Mouse (Mus musculus): ENCODE data around the gene Hoxd12. TPM values are rescaled to one million over a fixed set of nuclear protein-coding genes. Genes with fewer than 3 reads are reported as not detected.

The Hoxd12 gene
- total and polyA plus RNA-seq, 3 experiments, result not detected

- H3K9me3 ChIP-seq (replicated peaks), result peaks cover 23% of the 10 kb centered on the region
- no peak within 1 kb of the TSS for H3K4me3 ChIP-seq (ENCODE audit: low read depth, low read length)
- no peak for DNase-seq (ENCODE audit: low spot score)
- H3K36me3 ChIP-seq (replicated peaks), result no peaks in the 10 kb centered on the region
- no peak for ATAC-seq (ENCODE audit: extremely low read depth, insufficient number of reproducible peaks, low FRiP score, poor library complexity, severe bottlenecking)
- TF ChIP-seq TAL1 (conservative IDR thresholded peaks at IDR 0.05; ENCODE audit: low read depth, low read length) (no peak), GATA1 (IDR thresholded peaks at IDR 0.05; ENCODE audit: borderline replicate concordance, low read length) (no peak), CTCF (IDR thresholded peaks at IDR 0.05; ENCODE audit: low read depth, low read length) (no peak), POLR2AphosphoS5 (IDR thresholded peaks at IDR 0.05; ENCODE audit: insufficient replicate concordance, low read depth, low read length) (no peak), GATA2 (IDR thresholded peaks at IDR 0.05; ENCODE audit: borderline replicate concordance, low read depth, low read length) (no peak)
- no peaks in the 10 kb centered on the region for H3K4me1 ChIP-seq (ENCODE audit: insufficient read depth, low read depth, low read length)
- peaks cover 38% of the 10 kb centered on the region for H3K27me3 ChIP-seq (ENCODE audit: insufficient read depth, low read length)
Observed at GRCm38 (mm10) chr2:74678891-74679595, 4.2 kb downstream of the Hoxd12 start, which contains the start of gene Hoxd11. Gene Hoxd11 (plus strand): TSS chr2:74679557.

DNA sequence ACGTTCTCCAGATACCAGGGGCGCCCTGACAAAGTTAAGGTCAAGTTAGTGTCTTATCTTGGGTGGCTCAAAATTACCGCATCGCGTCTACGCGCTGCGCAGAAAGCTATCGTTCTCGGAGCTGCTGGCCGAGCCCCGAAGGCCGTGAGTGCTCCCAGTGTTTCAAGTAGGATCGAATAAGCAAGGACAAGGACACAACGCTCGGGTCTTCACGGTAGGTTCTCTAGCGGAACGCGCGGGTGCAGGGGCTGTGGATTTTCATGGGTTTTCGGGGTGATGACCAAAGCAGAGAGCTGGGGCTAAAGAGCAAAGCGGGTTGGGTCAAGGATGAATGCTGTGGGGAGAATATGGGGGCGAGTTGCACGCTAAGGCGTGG lies 4.8 kb downstream of the Hoxd12 start:
- DNase-seq (ENCODE audit: low spot score) (no peak), ATAC-seq (ENCODE audit: extremely low read depth, insufficient number of reproducible peaks, low FRiP score, poor library complexity, severe bottlenecking) (no peak)
- H3K9me3 ChIP-seq (replicated peaks), result peaks cover 23% of the 10 kb centered on the region
- peaks cover 36% of the 10 kb centered on the region for H3K27me3 ChIP-seq (ENCODE audit: insufficient read depth, low read length)
- no peak overlapping the region for H3K4me3 ChIP-seq (ENCODE audit: low read depth, low read length)
- H3K36me3 ChIP-seq (replicated peaks), result no peaks in the 10 kb centered on the region
- H3K4me1 ChIP-seq (ENCODE audit: insufficient read depth, low read depth, low read length), result no peaks in the 10 kb centered on the region
- TF ChIP-seq GATA2 (IDR thresholded peaks at IDR 0.05; ENCODE audit: borderline replicate concordance, low read depth, low read length) (no peak), CTCF (IDR thresholded peaks at IDR 0.05; ENCODE audit: low read depth, low read length) (no peak), POLR2AphosphoS5 (IDR thresholded peaks at IDR 0.05; ENCODE audit: insufficient replicate concordance, low read depth, low read length) (no peak)

- no peaks in the 10 kb centered on the region for H3K4me1 ChIP-seq (ENCODE audit: insufficient read depth, low read depth, low read length)
- DNase-seq (ENCODE audit: low spot score) (no peak), ATAC-seq (ENCODE audit: extremely low read depth, insufficient number of reproducible peaks, low FRiP score, poor library complexity, severe bottlenecking) (no peak)
- TF ChIP-seq POLR2AphosphoS5 (IDR thresholded peaks at IDR 0.05; ENCODE audit: insufficient replicate concordance, low read depth, low read length) (no peak), CTCF (IDR thresholded peaks at IDR 0.05; ENCODE audit: low read depth, low read length) (no peak), TAL1 (conservative IDR thresholded peaks at IDR 0.05; ENCODE audit: low read depth, low read length) (no peak), GATA2 (IDR thresholded peaks at IDR 0.05; ENCODE audit: borderline replicate concordance, low read depth, low read length) (no peak), GATA1 (IDR thresholded peaks at IDR 0.05; ENCODE audit: borderline replicate concordance, low read length) (no peak)
- H3K4me3 ChIP-seq (ENCODE audit: low read depth, low read length), result no peak overlapping the region
- H3K9me3 ChIP-seq (replicated peaks), result peaks cover 23% of the 10 kb centered on the region
- peaks cover 36% of the 10 kb centered on the region for H3K27me3 ChIP-seq (ENCODE audit: insufficient read depth, low read length)
- no peaks in the 10 kb centered on the region for H3K36me3 ChIP-seq (replicated peaks)
Observed at GRCm38 (mm10) chr2:74679980-74680379, 5.2 kb downstream of the Hoxd12 start.

GRCm38 (mm10) chr2:74680561-74681398 lies 6.0 kb downstream of the Hoxd12 start:
- TF ChIP-seq CTCF (IDR thresholded peaks at IDR 0.05; ENCODE audit: low read depth, low read length), result no peak
- no peak for TF ChIP-seq GATA1 (IDR thresholded peaks at IDR 0.05; ENCODE audit: borderline replicate concordance, low read length)
- no peak for TF ChIP-seq TAL1 (conservative IDR thresholded peaks at IDR 0.05; ENCODE audit: low read depth, low read length)
- no peak for TF ChIP-seq POLR2AphosphoS5 (IDR thresholded peaks at IDR 0.05; ENCODE audit: insufficient replicate concordance, low read depth, low read length)
- no peak for TF ChIP-seq GATA2 (IDR thresholded peaks at IDR 0.05; ENCODE audit: borderline replicate concordance, low read depth, low read length)
- H3K27me3 ChIP-seq (ENCODE audit: insufficient read depth, low read length), result peaks cover 28% of the 10 kb centered on the region

DNA sequence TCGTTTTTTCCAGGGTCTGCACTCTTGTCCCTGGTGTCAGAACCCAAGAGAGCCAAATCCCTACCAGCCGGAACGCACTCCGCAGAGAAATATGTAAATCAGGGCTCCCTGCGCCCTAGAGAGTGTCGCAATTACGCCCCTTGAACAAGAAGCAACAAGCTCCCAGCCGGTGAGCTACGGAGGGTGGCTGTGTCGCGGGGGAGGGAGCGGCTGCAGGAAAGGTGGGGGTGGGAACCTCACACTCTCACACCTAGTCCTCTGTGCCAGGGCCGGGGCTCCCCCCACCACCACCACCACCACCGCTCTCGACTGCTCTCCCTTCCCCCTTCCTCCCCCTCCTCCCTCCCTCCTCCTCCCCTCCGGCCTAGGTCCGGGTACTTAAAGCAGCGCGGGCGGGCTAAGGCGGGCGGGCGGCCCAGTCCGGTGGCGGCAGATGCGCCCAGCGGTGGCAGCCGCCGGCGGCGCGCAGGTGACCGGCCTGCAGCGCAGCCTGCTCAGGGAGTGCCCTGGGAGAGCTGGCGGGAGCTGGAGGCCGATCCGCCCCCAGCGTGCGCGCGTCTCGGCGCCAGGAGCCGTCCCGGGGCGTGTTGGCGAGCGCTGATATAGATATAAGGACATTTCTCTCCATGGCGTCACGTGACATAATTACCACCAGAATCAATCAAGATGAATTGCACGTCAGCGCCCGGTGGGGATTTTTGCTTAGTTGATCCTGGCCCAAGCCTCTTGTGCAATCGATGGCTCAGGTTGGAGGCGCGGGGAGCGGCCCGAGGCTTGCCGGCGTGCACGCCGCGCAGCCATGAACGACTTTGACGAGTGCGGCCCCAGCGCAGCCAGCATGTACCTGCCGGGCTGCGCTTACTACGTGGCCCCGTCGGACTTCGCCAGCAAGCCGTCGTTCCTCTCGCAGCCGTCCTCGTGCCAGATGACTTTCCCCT lies 7.0 kb downstream of the Hoxd12 start:
- no peak for DNase-seq (ENCODE audit: low spot score)
- no peaks in the 10 kb centered on the region for H3K36me3 ChIP-seq (replicated peaks)
- no peak overlapping the region; the same call in 1 of the 2 replicates for H3K4me3 ChIP-seq (ENCODE audit: low read depth, low read length)
- no peaks in the 10 kb centered on the region for H3K4me1 ChIP-seq (ENCODE audit: insufficient read depth, low read depth, low read length)
- peaks cover 23% of the 10 kb centered on the region for H3K9me3 ChIP-seq (replicated peaks)
- peaks cover 24% of the 10 kb centered on the region for H3K27me3 ChIP-seq (ENCODE audit: insufficient read depth, low read length)
- no peak for TF ChIP-seq TAL1 (conservative IDR thresholded peaks at IDR 0.05; ENCODE audit: low read depth, low read length)
- TF ChIP-seq POLR2AphosphoS5 (IDR thresholded peaks at IDR 0.05; ENCODE audit: insufficient replicate concordance, low read depth, low read length), result no peak
- no peak for ATAC-seq (ENCODE audit: extremely low read depth, insufficient number of reproducible peaks, low FRiP score, poor library complexity, severe bottlenecking)

More at GRCm38 (mm10) chr2:74680561-74681398, 6.0 kb downstream of the Hoxd12 start:
- DNase-seq (ENCODE audit: low spot score), result no peak
- H3K36me3 ChIP-seq (replicated peaks), result no peaks in the 10 kb centered on the region
- H3K9me3 ChIP-seq (replicated peaks), result peaks cover 23% of the 10 kb centered on the region
- no peak for ATAC-seq (ENCODE audit: extremely low read depth, insufficient number of reproducible peaks, low FRiP score, poor library complexity, severe bottlenecking)
- H3K4me1 ChIP-seq (ENCODE audit: insufficient read depth, low read depth, low read length), result no peaks in the 10 kb centered on the region
- H3K4me3 ChIP-seq (ENCODE audit: low read depth, low read length), result no peak overlapping the region
